Mouse (Mus musculus) spleen, postnatal 4 days (tissue): ENCODE data around the gene Ubac1.

Source experiments
- DNase-seq, 2 experiments: peaks; one replicate each; pipeline ENCODE4 v3.0.0; 2022; ENCODE audit warnings: low spot score in 2 of 2

Gene Ubac1

DNA sequence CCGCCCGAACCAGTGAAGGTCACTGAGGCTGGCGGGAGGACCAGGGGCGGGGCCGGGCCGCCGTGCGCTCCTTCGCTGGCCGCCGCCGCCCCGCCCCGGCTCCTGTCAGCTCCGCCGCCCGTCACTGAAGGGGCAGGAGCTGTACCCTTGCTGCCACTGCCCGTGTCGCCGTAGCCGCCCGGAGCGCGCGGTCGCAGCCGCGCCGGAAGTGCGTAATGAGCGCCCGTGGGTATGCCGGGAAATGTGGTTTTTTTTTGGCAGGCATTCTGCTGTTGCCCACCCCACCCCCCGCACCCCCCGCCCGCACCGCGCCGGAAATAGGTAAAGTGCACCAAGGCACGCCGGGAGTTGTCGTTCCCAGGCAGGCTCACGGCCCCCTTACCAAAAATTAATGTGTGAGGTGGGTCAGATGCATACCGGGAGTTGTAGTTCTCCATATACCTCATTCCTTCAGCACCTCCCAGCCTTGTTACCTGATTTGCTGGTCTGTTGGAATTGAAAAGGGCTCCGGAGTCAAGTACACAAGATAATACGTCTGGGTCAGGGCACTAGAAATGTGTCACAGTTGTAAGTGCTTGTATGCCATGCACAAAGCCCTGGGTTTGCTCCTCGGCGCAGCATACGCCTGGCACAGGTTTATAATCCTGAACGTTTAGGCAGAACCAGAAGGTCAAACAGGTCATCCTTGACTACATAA lies at the start of gene Ubac1:
TSS of gene Ubac1 (minus strand) at position 187 of the 697 bp plus-strand sequence.
- peak; percentile 90 to 94 for DNase-seq

GRCm38 (mm10) chr2:26068592-26068991 lies 47.0 kb upstream of the Ubac1 start:
- no peak for DNase-seq

GRCm38 (mm10) chr2:26068175-26068574 lies 46.6 kb upstream of the Ubac1 start:
- no peak for DNase-seq

DNA sequence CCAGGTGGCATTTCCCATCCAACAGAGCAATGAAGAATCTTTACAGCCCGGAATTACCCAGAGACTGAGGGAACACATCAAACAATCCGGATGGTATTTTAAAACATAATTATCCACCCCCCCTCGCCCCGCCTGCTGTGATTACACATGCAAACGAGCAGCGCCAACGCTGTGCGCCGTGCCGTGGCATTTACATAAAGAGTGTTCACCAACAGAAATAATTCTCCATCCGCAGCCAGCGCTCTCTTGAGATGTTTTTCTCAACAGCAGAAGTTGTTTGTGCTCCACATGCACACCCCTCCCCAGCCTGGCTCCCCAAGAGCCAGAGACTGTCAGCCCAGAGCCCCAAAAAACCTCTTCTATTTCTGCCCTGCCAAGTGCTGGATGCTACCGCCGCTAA lies 45.0 kb upstream of the Ubac1 start:
- DNase-seq, result no peak

DNA sequence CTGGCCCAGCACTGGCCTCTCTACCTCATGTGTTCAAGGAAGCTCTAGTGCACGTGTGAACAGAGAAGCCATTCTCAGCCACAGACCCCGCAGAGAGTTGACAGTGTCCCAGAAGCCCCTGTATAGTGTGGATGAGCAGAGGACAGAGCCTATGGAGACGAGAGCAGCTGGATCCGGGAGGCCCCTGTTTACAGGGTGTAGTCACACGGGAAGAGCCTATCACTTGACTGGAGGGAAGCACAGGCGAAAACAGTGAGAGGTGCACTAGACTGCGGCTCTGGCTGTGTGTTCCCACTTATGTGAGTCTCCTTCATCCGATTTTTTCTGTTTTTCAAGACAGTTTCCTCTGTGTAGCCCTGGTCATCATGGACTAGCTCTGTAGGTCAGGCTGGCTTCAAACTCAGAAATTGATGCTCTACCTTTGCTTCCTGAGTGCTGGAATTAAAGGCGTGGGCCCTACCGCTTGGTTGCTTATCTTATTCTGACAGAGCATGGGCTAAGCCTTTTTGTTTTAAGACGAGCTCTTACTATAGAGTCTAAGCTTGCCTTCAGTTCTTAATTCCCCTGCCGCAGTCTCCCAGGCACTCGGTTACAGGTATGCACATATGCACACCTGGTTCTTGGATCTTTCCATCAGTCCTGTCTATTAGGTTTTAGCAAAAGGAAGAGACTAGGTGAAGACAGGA lies 41.3 kb upstream of the Ubac1 start:
- DNase-seq, result no peak

DNA sequence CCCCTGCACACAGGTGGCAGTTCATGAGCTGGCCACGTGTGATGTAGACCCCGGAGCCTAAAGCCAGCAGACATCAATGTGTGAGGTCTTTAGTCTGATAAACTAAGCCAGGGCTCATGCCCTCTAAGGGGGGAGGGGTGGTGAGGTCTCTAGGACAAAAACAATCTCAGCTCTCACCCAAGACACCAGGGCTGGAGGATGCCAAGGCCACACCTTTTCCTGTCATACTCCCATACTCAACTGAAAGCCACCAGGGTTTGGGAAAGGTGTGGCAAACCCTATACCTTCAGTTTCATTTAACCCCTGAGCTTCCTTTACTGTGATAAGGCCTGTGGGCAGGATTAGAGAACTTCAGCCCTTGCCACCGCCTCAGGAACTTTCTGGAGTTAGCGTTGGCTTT lies 40.7 kb upstream of the Ubac1 start:
- DNase-seq, result no peak

- peak; percentile 66 to 81 for DNase-seq
These were observed 39.6 kb upstream of the Ubac1 start for GRCm38 (mm10) chr2:26061018-26061666.

DNA sequence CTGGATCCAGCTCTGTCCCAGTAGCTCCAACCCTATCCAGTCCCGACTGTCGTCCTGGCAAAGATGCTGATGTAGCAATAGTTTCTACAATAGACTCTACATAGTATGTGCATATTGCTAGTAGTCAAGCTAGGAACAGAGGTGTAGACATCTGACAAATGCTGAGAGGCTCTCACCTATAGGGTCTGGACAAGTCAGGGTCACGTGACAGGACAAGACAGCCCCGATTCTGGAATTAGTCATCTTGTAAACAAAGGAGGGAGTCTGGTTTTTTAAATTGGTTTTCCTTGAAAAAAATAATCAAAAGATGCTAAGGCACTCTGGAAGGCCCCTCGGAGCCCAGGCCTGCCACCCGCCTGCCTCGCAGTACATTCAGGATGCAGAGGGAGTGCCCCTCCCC lies 35.5 kb upstream of the Ubac1 start:
- DNase-seq, result no peak

- DNase-seq, result no peak
These were observed 34.7 kb upstream of the Ubac1 start for GRCm38 (mm10) chr2:26056226-26056625.

GRCm38 (mm10) chr2:26055747-26056102 lies 34.2 kb upstream of the Ubac1 start:
- no peak for DNase-seq

- peak; percentile 70 to 85 for DNase-seq
These were observed 33.6 kb upstream of the Ubac1 start for GRCm38 (mm10) chr2:26055046-26055746.

DNA sequence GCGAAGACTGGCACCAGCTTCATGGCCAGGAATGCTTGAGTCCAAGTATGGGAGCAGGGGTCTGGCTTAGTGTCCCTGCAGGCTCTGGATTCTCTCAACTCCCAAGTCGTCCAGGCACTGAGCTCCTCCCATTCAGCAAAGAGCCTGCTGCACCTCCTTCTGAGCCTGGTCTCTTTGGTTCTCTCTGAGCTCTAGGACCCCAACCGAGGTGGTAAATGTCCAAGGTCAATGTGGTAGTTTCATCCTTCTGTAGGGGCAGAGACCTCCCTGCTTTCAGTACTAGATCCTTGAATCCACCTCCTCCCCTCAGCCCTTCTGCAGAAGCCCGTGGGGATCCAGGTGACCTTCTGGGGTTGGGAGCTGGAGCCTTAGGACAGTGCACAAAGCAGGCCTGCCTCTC lies 31.3 kb upstream of the Ubac1 start:
- no peak for DNase-seq

- DNase-seq, result no peak
These were observed 27.3 kb upstream of the Ubac1 start for GRCm38 (mm10) chr2:26048816-26049215.

DNA sequence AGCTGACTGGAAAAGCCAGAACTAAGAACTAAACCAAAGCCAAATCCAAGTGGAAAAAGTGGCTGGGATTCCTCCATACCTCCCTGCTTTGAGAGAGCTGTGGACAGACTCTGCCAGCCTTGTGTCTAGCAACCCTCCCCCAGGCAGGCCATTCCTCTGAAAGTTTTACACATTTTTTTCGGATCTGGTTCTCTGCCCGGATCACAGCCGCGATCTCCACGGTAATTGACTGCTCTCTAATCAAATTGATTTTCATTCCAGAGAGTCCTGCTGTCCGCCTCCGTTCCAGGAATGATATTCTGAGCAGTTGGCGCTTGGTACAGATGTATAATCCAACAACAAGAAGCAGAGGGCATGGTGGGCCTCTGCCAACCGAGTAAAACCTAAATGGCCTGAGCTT lies 22.7 kb upstream of the Ubac1 start:
- DNase-seq, result no peak

DNA sequence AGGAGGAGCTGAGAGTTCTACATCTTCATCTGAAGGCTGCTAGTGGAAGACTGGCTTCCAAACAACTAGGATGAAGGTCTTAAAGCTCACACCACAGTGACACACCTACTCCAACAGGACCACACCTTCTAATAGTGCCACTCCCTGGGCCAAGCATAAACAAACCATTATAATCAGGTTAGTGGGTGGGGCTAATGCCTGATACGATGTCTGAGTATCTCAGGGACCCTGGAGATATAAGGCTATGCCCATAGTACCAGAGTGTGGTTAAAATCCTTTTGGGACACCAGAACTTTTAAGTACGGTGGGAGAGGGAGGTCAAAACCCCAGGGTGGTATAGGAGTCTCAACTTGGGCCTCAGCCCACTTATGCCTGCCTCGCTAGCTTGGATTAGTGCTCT lies 21.1 kb upstream of the Ubac1 start:
- DNase-seq, result no peak

DNA sequence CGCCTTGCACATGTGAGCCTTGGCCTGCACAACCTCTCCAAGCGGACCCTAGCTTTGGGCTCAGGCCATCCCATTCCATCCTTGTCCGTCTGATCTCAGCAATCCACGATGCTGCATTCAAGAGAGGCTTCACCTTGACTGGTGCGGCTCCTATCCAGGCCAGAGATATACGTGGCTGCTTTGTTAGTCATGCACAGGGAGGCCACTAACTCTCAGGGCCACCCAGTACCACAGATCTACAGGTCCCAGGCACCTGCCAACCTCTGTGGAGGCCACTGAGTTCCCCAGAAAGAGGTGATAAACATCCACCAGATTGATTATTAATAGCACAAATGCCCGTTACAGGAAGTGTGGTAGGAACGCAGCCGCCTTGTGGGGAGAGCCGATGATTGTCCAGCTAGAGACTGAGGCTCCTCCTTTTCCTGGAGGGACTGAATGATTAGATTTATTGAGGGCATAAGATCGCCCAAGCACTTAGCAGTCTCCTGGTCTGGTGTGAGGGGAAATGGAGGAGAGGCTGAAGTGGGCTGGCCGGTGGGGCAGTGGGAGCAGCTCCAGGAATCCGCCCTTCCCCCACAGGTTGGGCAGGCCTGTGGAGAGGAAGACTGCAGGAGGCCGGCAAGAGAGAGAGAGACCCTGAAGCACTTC lies 19.7 kb upstream of the Ubac1 start:
- DNase-seq, result no peak

- no peak for DNase-seq
These were observed 18.4 kb upstream of the Ubac1 start for GRCm38 (mm10) chr2:26039951-26040350.

DNA sequence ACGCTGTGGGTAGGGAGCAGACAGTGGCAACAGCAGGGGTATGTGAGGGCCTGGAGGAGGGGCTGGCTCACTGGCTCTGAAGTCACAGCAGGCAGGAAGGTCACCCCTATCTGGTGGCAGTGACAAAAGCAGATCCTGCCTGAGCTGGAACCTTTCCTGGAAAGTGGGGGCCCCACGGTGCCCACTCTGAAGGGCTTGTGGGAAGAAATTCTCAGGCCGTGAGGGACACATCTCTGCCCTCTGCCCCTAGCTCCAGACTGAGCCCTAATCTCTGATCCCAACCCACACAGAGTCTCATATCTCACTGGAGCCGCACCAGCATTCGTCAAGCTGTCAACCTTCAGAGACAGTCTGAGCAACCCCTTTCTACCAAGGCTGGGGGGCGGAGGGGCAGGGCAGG lies 15.8 kb upstream of the Ubac1 start:
- DNase-seq, result no peak

GRCm38 (mm10) chr2:26034344-26035050 lies 12.9 kb upstream of the Ubac1 start:
- no peak for DNase-seq

- no peak for DNase-seq
These were observed 8.7 kb upstream of the Ubac1 start for GRCm38 (mm10) chr2:26030288-26030687.
